Mouse (Mus musculus) megakaryocyte, adult 5-6 weeks (primary cell): ENCODE results near the gene Kdm5a. TPM values are rescaled to one million over a fixed set of nuclear protein-coding genes. Genes with fewer than 3 reads are reported as not detected.

Experiments used
- total RNA-seq, 2 experiments: library from RNA; stranded (forward) in 1 of 2; stranded (reverse) in 1 of 2; fragments of 153-499, 151-499 nt in 1 of 2; fragments of 221-1000, 200-1000 nt in 1 of 2; gene quantifications; 2 replicates each; pipeline versions ENCODE4 v1.2.3 to v1.2.4; 2015 to 2017

The Kdm5a gene
- total RNA-seq, 2 experiments from 2014 or later = 26.6 to 98.9 TPM

Other genes with a start within 250 kb of the Kdm5a start
- gene D330020A13Rik, start 69.8 kb upstream of the Kdm5a start, total RNA-seq (2015) = not detected in 2 replicates
- gene D330020A13Rik, start 69.8 kb upstream of the Kdm5a start, total RNA-seq (2017) = not detected in 2 replicates
- gene B4galnt3, start 69.6 kb upstream of the Kdm5a start, total RNA-seq (2015) = not detected in 2 replicates
- not detected in 2 replicates for gene B4galnt3, start 69.6 kb upstream of the Kdm5a start, total RNA-seq (2017)
- gene Ccdc77, start 250 bp downstream of the Kdm5a start, total RNA-seq (2015) = 8.9 and 12.0 TPM in 2 replicates
- gene Ccdc77, start 250 bp downstream of the Kdm5a start, total RNA-seq (2017) = 21.1 and 25.7 TPM in 2 replicates
- 93.8 and 108 TPM in 2 replicates for gene Il17ra, start 99.1 kb downstream of the Kdm5a start, total RNA-seq (2015)
- gene Il17ra, start 99.1 kb downstream of the Kdm5a start, total RNA-seq (2017) = 76.6 and 79.8 TPM in 2 replicates
- gene Tmem121b, start 129.7 kb downstream of the Kdm5a start, total RNA-seq (2015) = 0.05 TPM in 1 of 2 replicates, not detected in the other
- gene Tmem121b, start 129.7 kb downstream of the Kdm5a start, total RNA-seq (2017) = not detected in 2 replicates
- 4.4 and 6.6 TPM in 2 replicates for gene Hdhd5, start 167.2 kb downstream of the Kdm5a start, total RNA-seq (2015)
- gene Hdhd5, start 167.2 kb downstream of the Kdm5a start, total RNA-seq (2017) = 9.4 and 11.0 TPM in 2 replicates